Mouse (Mus musculus) liver, embryonic 14.5 days (tissue): ENCODE data around the gene Rpl18a. TPM values are rescaled to one million over a fixed set of nuclear protein-coding genes. Genes with fewer than 3 reads are reported as not detected.
A peak's percentile ranks its signal among the peaks of the same experiment; 100 is the strongest.

ENCODE experiments used
- ATAC-seq: fragments of 200-750 bp; cut with Nextera tagmentation; 2 replicates; pipeline ENCODE4 v1.8.0; 2017; ENCODE audit warnings: moderate number of reproducible peaks, mild to moderate bottlenecking, moderate library complexity; ENCODE audit not compliant: insufficient read depth
- DNase-seq, 3 experiments: peaks; one replicate each; pipeline ENCODE4 v3.0.0-alpha.2; 2012 to 2013; ENCODE audit warnings: low read depth in 3 of 3, low spot score in 3 of 3
- H3K27ac ChIP-seq: fragments of 300-500 bp; sonication (generic); 2 replicates; pipeline ENCODE4 v1.5.1; 2014; ENCODE audit warnings: moderate library complexity, mild to moderate bottlenecking, control low read depth, inconsistent platforms
- H3K27me3 ChIP-seq: fragments of 300-500 bp; sonication (generic); 2 replicates; pipeline ENCODE4 v1.6.1; 2014; ENCODE audit warnings: mild to moderate bottlenecking, low read length, moderate library complexity; ENCODE audit not compliant: control insufficient read depth, insufficient read depth
- H3K36me3 ChIP-seq: fragments of 300-500 bp; sonication (generic); replicated peaks from 2 replicates; pipeline ENCODE4 v1.6.1; 2014; ENCODE audit warnings: low read depth; ENCODE audit not compliant: control insufficient read depth, insufficient read depth
- H3K4me1 ChIP-seq, 2 experiments: fragments of 200-500 bp in 1 of 2; fragments of 300-500 bp in 1 of 2; sonication (generic) in 1 of 2; replicated peaks; 2 replicates each; pipeline ENCODE4 v1.6.1; 2012 to 2014; ENCODE audit warnings: antibody characterized with exemption in 1 of 2, inconsistent platforms in 1 of 2, low read length in 1 of 2; ENCODE audit not compliant: control insufficient read depth in 2 of 2, insufficient read depth in 2 of 2
- H3K4me2 ChIP-seq: fragments of 300-500 bp; sonication (generic); 2 replicates; pipeline ENCODE4 v1.6.1; 2014; ENCODE audit warnings: low read depth, mild to moderate bottlenecking, control low read depth, moderate library complexity
- H3K4me3 ChIP-seq, 2 experiments: fragments of 200-500 bp in 1 of 2; fragments of 300-500 bp in 1 of 2; sonication (generic) in 1 of 2; 2 replicates each; pipeline ENCODE4 v1.5.1; 2012 to 2014; ENCODE audit warnings: low read depth in 2 of 2, low read length in 2 of 2, mild to moderate bottlenecking in 2 of 2, control low read depth in 1 of 2, inconsistent platforms in 1 of 2, moderate library complexity in 1 of 2; ENCODE audit not compliant: insufficient read depth in 1 of 2
- H3K9ac ChIP-seq: fragments of 300-500 bp; sonication (generic); replicated peaks from 2 replicates; pipeline ENCODE4 v1.6.1; 2014; ENCODE audit warnings: mild to moderate bottlenecking, control low read depth, moderate library complexity
- H3K9me3 ChIP-seq: fragments of 300-500 bp; sonication (generic); 2 replicates; pipeline ENCODE4 v1.6.1; 2016; ENCODE audit warnings: low read length, mixed read lengths; ENCODE audit not compliant: control insufficient read depth
- CTCF ChIP-seq: IDR thresholded peaks from 2 replicates; pipeline ENCODE4 v1.5.1; 2016; ENCODE audit warnings: antibody characterized with exemption, low read depth, control low read depth
- EP300 ChIP-seq: IDR thresholded peaks from 2 replicates; pipeline ENCODE4 v1.6.1; 2016; ENCODE audit warnings: antibody characterized with exemption, low read depth
- WGBS: fragments of 180-500 bp; shearing (Covaris S2); extraction: QIAGEN DNeasy Blood & Tissue Kit; methylation state at CpG from one replicate; pipeline ENCODE4 v1.1.7; 2014; ENCODE audit not compliant: insufficient replicate concordance; 5-methylcytosine and 5-hydroxymethylcytosine counted together
- polyA plus RNA-seq, 2 experiments: library from polyadenylated mRNA; depleted of rRNA in 1 of 2; stranded (reverse) in 1 of 2; unstranded in 1 of 2; fragments of >200 nt; fragmentation: Nextera tagmentation in 1 of 2; extraction: Ambion mirVana in 1 of 2; gene quantifications; 2 replicates each; pipeline versions ENCODE4 v1.2.1 to v1.2.3; 2012 to 2014

The Rpl18a gene
- polyA plus RNA-seq, 2 experiments = 2,899 to 3,211 TPM

DNA sequence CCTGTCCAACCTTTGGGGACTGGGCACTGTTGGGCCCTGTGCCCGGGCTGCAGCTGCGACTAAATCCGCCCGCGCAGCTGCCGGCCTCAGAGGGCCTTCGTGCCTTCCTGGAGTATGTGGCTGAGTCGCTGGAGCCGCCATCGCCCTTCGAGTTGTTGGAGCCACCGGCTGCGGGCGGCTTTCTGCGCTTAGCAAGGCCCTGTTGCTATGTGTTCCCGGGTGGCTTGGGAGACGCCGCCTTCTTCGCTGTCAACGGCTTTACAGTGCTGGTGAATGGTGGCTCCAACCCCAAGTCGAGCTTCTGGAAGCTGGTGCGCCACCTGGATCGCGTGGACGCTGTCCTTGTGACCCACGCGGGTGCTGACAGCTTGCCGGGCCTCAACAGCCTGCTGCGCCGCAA lies 15.7 kb upstream of the Rpl18a start:
- no peak overlapping the region for H3K9ac ChIP-seq
- no peak overlapping the region for H3K4me2 ChIP-seq
- ATAC-seq (no peak), DNase-seq (no peak)
- H3K4me1 ChIP-seq = no peaks in the 10 kb centered on the region
- no peak overlapping the region for H3K27ac ChIP-seq
- 86% methylated on average over 30 of the region's 30 CpGs for WGBS
- H3K4me3 ChIP-seq = no peak overlapping the region
- no peaks in the 10 kb centered on the region for H3K27me3 ChIP-seq
- TF ChIP-seq EP300 (no peak), CTCF (no peak)
- H3K9me3 ChIP-seq = no peaks in the 10 kb centered on the region
- H3K36me3 ChIP-seq = peaks cover 28% of the 10 kb centered on the region

DNA sequence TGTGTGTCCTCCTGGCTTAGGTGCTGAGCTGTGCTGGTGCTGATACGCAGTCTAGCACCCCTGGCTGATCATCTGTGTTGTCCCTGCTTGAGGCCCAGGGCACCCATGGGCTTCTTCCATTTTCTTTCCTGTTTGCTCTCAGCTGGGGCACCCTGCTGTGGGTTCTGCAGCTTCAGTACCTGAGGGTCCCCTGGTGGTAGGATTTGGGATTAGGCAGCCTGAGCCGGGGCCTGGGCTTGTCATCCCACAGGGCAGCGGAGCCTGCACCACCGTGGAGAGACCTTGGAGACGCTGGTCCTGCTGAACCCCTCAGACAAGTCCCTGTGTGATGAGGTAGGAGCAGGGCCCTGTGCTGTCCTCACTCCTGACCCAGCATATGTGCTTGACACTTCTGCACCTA lies 14.4 kb upstream of the Rpl18a start:
- no peak for ATAC-seq
- WGBS = 78% methylated on average over 5 of the region's 5 CpGs
- H3K27me3 ChIP-seq = no peaks in the 10 kb centered on the region
- TF ChIP-seq CTCF (peak; percentile 40; the same call in 1 of the 2 replicates), EP300 (no peak)
- H3K9ac ChIP-seq = no peak overlapping the region
- no peak overlapping the region for H3K4me3 ChIP-seq
- no peak overlapping the region for H3K27ac ChIP-seq
- no peaks in the 10 kb centered on the region for H3K9me3 ChIP-seq
- no peak overlapping the region for H3K4me2 ChIP-seq
- H3K36me3 ChIP-seq = peaks cover 23% of the 10 kb centered on the region
- no peak for DNase-seq
- H3K4me1 ChIP-seq = peaks cover 10 to 12% of the 10 kb centered on the region in 2 experiments; a peak in 3 of 4 replicates

DNA sequence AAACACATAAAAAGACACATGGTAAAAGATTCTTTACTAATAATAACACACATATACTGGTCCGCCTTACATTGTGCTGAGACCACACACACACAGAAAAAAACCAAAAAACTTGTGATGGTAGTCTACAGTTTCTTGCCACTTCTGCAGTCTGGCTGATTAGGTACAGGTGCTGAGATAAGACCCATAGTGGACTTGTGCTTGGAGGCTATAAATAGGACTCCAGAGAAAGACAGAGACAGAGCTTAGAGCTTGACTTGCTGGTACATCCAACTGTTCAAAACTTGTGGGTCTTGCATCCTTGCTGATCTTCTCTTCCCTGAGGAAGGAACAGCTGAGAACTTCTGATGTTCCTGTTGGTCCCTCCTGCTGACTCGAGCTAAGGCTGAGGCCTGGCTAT lies 10.3 kb upstream of the Rpl18a start:
- no peaks in the 10 kb centered on the region for H3K9me3 ChIP-seq
- H3K36me3 ChIP-seq = peaks cover 3% of the 10 kb centered on the region; the same call in 1 of the 2 replicates
- no peaks in the 10 kb centered on the region for H3K27me3 ChIP-seq
- no peak overlapping the region for H3K4me3 ChIP-seq
- H3K4me2 ChIP-seq = peak overlapping the region; percentile 85
- H3K4me1 ChIP-seq = peaks cover 15 to 23% of the 10 kb centered on the region in 2 experiments; a peak in 3 of 4 replicates
- 0 out of 2 replicates have a peak overlapping the region, but pooled peaks have one; percentile 18 for H3K9ac ChIP-seq
- no peak for DNase-seq
- TF ChIP-seq CTCF = no peak
- TF ChIP-seq EP300 = peak; percentile 44; the same call in 1 of the 2 replicates
- ATAC-seq = no peak
- no peak overlapping the region for H3K27ac ChIP-seq
- 33% methylated on average over 2 of the region's 2 CpGs for WGBS

DNA sequence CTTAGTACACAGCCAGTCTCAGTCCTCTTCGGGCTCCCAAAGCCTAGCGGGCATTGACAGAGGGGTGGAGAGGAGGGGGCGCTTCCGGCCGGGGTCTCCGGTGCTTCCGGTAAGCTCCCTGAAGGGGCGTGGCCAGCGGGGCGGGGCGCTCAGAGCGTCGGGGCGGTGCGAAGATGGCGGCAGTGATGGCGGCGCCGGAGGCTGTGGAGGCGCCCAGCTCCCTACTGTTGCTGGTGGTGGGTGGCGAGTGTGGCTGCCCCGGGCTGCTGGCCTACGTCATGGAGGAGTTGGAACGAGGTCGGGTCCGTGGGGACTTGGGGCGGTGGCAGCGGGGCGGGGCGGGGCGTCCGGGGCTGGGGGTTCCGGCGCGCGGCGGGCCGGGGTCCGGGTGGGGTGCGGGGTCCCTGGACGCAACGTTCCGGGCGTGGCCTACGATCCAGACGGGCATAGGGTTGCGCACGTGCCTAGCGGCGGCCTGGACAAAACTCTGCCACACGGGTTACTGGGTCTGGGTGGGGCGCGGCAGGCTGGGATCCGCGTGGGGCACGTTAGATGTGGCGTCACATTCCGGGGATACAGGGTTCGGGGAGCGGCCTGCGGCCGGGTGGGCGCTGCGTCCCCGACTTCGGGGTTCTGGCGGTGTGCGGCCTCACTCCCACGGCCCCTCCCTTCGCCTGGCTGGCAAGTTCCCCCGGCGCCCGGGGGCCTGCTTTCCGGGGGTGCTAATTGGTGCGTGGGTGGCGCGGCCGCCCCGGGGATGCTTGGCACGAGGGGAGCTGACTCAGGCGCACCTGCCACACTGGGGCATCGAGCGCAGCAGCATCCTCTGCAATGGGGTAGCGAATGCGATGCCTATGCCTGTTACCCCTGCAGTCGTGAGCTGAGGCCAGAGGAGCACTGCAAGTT lies 8.9 kb upstream of the Rpl18a start, which contains the start of gene Map1s:
Map1s (plus strand) TSS at position 102 of the 906 bp plus-strand sequence.
- Histone ChIP-seq H3K4me3 (peak within 1 kb of the TSS; percentile 69 to 87), H3K9ac (peak within 1 kb of the TSS; percentile 84), H3K9me3 (no peaks in the 10 kb centered on the region), H3K27me3 (no peaks in the 10 kb centered on the region), H3K4me1 (peaks cover 15 to 23% of the 10 kb centered on the region in 2 experiments; a peak in 3 of 4 replicates), H3K27ac (peak within 1 kb of the TSS; percentile 59), H3K4me2 (peak within 1 kb of the TSS; percentile 85), H3K36me3 (no peaks in the 10 kb centered on the region)
- TF ChIP-seq CTCF = no peak
- TF ChIP-seq EP300 = no peak
- WGBS = under 1% methylated on average over 86 of the region's 86 CpGs
- ATAC-seq (peak; percentile 79), DNase-seq (peak; percentile 48 to 61 (median 49))

DNA sequence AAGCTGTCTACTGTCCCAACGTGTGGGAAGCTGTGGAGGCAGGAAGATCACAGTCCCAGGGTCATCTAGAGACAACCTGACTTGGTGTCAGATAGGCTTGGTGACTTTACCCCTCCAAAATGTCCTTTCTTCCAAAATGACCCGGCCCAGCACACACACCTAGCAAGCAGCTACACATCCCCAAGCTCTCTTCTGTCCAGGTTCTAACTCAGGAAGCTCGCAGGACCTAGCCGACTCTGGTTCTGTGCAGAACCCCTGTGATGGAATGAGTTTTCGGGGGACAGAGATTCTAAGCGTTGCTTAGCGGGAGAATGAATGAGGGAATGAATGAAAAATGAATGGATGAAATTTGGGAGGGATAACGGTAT lies 8.2 kb upstream of the Rpl18a start:
- H3K4me2 ChIP-seq = peak overlapping the region; percentile 85
- peak overlapping the region; percentile 69 to 87 for H3K4me3 ChIP-seq
- H3K4me1 ChIP-seq = peaks cover 15 to 23% of the 10 kb centered on the region in 2 experiments; a peak in 3 of 4 replicates
- peak; percentile 2; the same call in 1 of the 2 replicates for ATAC-seq
- H3K27me3 ChIP-seq = no peaks in the 10 kb centered on the region
- no peak for TF ChIP-seq EP300
- TF ChIP-seq CTCF = no peak
- 4% methylated on average over 8 of the region's 8 CpGs for WGBS
- no peaks in the 10 kb centered on the region for H3K9me3 ChIP-seq
- H3K27ac ChIP-seq = peak overlapping the region; percentile 59
- H3K9ac ChIP-seq = peak overlapping the region; percentile 84
- no peaks in the 10 kb centered on the region for H3K36me3 ChIP-seq
- DNase-seq = no peak
